Mouse (Mus musculus) embryonic facial prominence, embryonic 10.5 days (tissue): Measurements from ENCODE around the gene Naa80. TPM values are rescaled to one million over a fixed set of nuclear protein-coding genes. Genes with fewer than 3 reads are reported as not detected.
A peak's percentile ranks its signal among the peaks of the same experiment; 100 is the strongest.
"Not testable (repeated sequence)": the region's sequence is repeated elsewhere in the genome, so short reads cannot be mapped to it uniquely, and the experiment has no call there.

Source experiments
- DNase-seq: peaks from one replicate; pipeline ENCODE4 v3.0.0-alpha.2; 2017; ENCODE audit warnings: low spot score
- H3K27ac ChIP-seq: fragments of 300-500 bp; sonication (generic); replicated peaks from 2 replicates; pipeline ENCODE4 v1.5.1; 2016; ENCODE audit warnings: mild to moderate bottlenecking
- H3K27me3 ChIP-seq: fragments of 300-500 bp; sonication (generic); replicated peaks from 2 replicates; pipeline ENCODE4 v1.6.1; 2016; ENCODE audit warnings: low read depth, mild to moderate bottlenecking; ENCODE audit not compliant: poor library complexity, severe bottlenecking
- H3K36me3 ChIP-seq: fragments of 300-500 bp; sonication (generic); replicated peaks from 2 replicates; pipeline ENCODE4 v1.6.1; 2016; ENCODE audit warnings: mild to moderate bottlenecking, moderate library complexity
- H3K4me1 ChIP-seq: fragments of 300-500 bp; sonication (generic); 2 replicates; pipeline ENCODE4 v1.6.1; 2016
- H3K4me3 ChIP-seq: fragments of 300-500 bp; sonication (generic); 2 replicates; pipeline ENCODE4 v1.5.1; 2016; ENCODE audit warnings: mild to moderate bottlenecking, moderate library complexity
- H3K9me3 ChIP-seq: fragments of 300-500 bp; sonication (generic); 2 replicates; pipeline ENCODE4 v1.6.1; 2016; ENCODE audit warnings: mild to moderate bottlenecking
- WGBS: fragments of 180-500 bp; shearing (Covaris S2); methylation state at CpG from one replicate; pipeline ENCODE4 v1.1.7; 2016; 5-methylcytosine and 5-hydroxymethylcytosine counted together
- polyA plus RNA-seq: library from polyadenylated mRNA; unstranded; fragments of >200 nt; fragmentation: Nextera tagmentation; extraction: Ambion mirVana; gene quantifications from 2 replicates; pipeline ENCODE4 v1.2.1, GENCODE M21; 2016

Gene Naa80
- polyA plus RNA-seq, 1 experiment from 2014 or later, result 18.9 TPM

DNA sequence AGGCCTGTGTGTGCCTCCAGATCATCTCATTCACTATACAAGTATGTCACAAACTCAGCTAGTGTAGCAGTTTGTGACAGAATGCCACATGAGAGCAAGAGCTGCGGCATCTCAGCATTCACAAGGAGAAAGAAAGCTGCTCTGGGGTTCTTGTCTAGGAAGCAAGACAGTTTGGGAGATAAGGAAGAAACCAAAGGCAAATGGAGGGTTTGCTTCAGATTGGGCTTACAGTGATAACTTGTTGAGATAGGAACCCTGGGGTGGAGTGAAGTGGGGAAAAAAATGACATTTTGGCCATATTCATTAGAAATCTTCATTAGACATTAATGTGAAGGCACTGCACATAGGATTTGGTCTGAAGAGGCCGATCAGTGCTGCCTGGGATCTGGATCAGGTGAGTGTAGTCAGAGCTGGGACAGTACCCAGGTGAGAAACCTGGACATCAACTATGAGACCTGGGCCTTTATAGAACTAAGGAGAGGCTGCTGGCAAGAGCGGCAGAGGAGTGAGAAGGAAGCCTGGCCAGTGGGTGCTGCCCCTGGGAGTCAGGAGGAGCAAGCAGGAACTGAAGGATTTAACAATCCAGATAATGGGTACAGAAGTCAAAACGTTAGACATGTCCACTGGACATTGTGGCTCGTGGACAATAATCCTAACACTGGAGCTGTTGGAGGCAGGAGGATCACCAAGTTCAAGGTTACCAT is 25.8 kb upstream of the Naa80 start:
- WGBS, result 79% methylated on average over 5 of the region's 5 CpGs
- Histone ChIP-seq H3K27ac (peak overlapping the region; percentile 88; the same call in 1 of the 2 replicates), H3K4me3 (peak overlapping the region; percentile 85), H3K4me1 (peaks cover 65% of the 10 kb centered on the region), H3K27me3 (peaks cover 56% of the 10 kb centered on the region), H3K36me3 (peaks cover 20% of the 10 kb centered on the region), H3K9me3 (no peaks in the 10 kb centered on the region)
- DNase-seq, result no peak

DNA sequence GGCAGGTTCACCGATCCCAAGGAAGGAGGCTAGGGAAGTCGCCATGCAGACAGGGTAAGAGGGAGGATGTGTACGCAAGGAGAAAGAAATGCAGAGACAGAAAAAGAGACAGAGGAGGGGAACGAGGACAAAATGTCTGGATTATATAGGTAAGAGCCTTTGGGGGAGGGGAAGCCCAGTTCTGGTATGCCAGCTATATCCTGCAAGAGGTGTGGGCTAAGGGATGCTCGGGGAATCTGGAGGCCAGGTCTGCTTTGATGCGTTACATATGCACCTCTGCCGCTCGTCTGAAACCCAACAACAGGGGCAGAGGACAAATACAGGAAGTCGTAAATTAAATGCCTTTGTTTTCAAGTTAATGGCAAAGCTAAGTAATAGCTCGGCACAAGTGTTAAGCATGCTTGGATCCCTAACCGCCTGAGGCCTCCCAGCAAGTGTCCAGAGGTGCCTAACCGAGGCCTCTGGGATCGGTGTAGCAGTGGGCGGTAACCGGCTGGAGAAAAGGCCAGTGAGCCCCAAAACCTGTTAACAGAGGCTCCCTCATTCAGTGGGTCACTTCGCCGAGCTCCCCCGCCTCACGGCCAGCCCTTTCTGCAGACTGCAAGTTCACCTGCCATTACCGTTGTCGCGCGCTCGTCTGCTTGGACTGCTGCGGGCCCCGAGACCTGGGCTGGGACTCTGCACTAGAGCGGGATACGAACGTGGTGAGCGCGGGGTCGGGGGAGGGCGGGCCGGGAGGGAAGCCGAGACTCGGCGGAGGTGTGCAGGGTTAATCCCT is 25.0 kb upstream of the Naa80 start:
- peaks cover 47% of the 10 kb centered on the region for H3K27me3 ChIP-seq
- DNase-seq, result no peak
- peak overlapping the region; percentile 85 for H3K4me3 ChIP-seq
- no peaks in the 10 kb centered on the region for H3K9me3 ChIP-seq
- peaks cover 29% of the 10 kb centered on the region for H3K36me3 ChIP-seq
- peaks cover 65% of the 10 kb centered on the region for H3K4me1 ChIP-seq
- H3K27ac ChIP-seq, result peak overlapping the region; percentile 94
- WGBS, result 7% methylated on average over 37 of the region's 37 CpGs

DNA sequence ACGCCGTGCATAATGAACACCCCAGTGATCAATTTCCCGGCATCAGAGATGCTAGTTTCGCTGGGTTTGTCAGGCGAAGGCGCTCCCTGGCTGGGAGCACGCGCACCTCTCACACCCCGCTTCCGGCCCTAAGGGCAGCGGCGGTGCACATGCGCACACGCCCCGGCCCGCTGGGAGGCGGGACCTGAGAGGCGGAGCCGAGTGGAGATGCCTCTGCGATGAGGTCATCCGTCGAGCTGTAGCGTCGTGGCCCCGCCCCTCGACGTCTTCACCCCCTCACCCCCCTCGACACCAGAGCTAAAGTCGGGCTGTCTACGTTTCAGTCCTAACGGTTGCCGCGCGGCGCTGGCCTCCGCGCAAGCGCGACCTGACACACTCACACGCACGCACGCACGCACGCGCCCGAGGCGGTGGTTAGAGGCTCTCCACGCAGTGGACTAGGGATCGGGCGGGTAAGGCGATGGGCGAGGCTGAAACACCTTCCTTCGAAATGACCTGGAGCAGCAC is 24.3 kb upstream of the Naa80 start:
- H3K4me3 ChIP-seq, result peak overlapping the region; percentile 85
- under 1% methylated on average over 53 of the region's 53 CpGs for WGBS
- H3K36me3 ChIP-seq, result peaks cover 36% of the 10 kb centered on the region
- H3K9me3 ChIP-seq, result no peaks in the 10 kb centered on the region
- peak; percentile 99 for DNase-seq
- peaks cover 41% of the 10 kb centered on the region for H3K27me3 ChIP-seq
- H3K4me1 ChIP-seq, result peaks cover 65% of the 10 kb centered on the region
- peak overlapping the region; percentile 94 for H3K27ac ChIP-seq

DNA sequence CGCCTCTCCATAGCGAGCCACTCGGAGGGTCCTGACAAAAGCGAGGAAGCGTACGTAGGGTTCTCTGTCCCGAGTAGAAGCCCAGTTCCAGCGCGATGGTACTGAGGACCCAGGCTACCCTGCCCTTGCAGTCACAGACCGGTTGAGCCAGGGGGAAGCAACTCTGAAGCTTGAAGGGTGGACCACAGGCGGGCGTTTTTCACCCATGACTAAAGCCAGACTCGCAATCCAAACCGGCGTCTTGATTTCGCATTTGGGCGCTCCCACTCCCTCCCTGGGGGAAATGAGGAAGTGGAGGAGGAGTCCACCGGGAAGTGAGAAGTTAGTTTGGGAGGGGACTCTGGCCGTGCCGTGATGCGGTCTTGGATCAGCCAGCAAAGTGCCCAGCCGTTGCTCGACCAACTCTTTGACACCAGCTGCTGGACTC is 23.6 kb upstream of the Naa80 start:
- WGBS, result under 1% methylated on average over 23 of the region's 23 CpGs
- peaks cover 60% of the 10 kb centered on the region for H3K4me1 ChIP-seq
- peak; percentile 63 for DNase-seq
- H3K36me3 ChIP-seq, result peaks cover 42% of the 10 kb centered on the region
- H3K9me3 ChIP-seq, result no peaks in the 10 kb centered on the region
- peak overlapping the region; percentile 94 for H3K27ac ChIP-seq
- H3K4me3 ChIP-seq, result peak overlapping the region; percentile 85
- peaks cover 34% of the 10 kb centered on the region for H3K27me3 ChIP-seq

DNA sequence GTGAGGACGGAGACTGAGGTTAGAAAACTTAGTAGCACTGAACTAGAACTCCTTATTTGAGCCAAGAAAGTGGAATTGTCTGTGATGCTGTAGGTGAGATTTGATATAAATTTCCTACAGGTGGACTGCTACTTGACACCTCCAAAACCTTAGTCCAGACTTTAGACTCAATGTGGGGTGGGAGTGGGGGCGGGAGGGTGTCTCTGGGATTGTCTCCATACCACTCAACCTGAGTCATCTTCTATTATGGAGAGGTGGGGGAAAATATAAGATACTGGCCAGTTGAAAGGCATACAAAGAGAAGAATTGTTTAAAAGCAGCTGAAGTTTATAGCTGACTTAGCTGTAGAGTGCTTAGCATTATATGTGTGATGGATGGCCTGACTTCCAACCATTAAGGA is 23.0 kb upstream of the Naa80 start:
- 49% methylated on average over 2 of the region's 2 CpGs for WGBS
- H3K4me3 ChIP-seq, result peak overlapping the region; percentile 85
- H3K27me3 ChIP-seq, result peaks cover 27% of the 10 kb centered on the region
- peak overlapping the region; percentile 94 for H3K27ac ChIP-seq
- H3K4me1 ChIP-seq, result peaks cover 53% of the 10 kb centered on the region
- peaks cover 49% of the 10 kb centered on the region for H3K36me3 ChIP-seq
- DNase-seq, result no peak
- no peaks in the 10 kb centered on the region for H3K9me3 ChIP-seq

DNA sequence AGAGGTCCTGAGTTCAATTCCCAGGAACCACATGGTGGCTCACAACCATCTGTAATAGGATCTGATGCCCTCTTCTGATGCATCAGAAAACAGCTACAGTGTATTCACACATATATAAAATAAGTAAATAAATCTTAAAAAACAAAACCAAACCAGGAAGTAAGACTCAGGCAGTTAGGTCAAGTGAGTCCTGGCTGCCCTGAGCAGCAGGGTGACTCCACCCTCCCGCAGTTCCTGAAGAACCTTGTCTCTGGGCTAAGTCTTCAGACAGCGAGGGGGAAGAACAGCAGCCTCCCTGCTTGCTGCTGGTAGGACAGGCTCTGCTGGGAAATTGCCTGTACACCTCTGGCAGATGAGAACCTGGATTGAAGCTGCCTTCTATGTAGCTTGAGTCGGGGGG is 22.3 kb upstream of the Naa80 start:
- H3K4me3 ChIP-seq, result peak overlapping the region; percentile 85
- WGBS, result 78% methylated on average over 3 of the region's 3 CpGs
- peaks cover 21% of the 10 kb centered on the region for H3K27me3 ChIP-seq
- no peaks in the 10 kb centered on the region for H3K9me3 ChIP-seq
- no peak overlapping the region for H3K27ac ChIP-seq
- H3K4me1 ChIP-seq, result peaks cover 47% of the 10 kb centered on the region
- DNase-seq, result no peak
- H3K36me3 ChIP-seq, result peaks cover 55% of the 10 kb centered on the region

DNA sequence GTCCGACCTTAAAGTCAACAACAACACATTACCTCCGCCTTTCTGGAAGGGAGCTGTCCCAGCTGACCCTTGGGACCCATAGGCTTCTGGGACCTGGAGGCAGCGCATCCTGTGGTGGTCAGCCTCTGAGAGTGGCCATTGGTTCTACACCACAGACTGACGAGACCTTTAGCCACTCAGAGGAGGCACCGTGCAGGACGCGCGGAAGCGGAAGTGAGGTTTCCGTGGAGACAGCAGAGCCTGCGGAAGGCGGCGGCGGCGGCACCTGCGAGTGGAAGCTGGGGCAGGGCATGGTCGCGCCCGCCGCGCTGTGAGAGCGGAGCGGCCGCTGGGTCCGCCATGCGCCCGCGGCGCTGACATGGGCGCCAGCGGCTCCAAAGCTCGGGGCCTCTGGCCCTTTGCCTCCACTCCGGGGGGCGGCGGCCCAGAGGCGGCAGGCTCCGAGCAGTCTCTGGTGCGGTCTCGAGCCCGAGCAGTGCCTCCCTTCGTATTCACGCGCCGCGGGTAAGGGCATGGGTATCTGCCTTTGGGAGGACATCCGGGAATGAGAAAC is 15.6 kb upstream of the Naa80 start, which contains the start of gene Tusc2:
Gene Tusc2 (plus strand): TSS at position 227 of the 553 bp plus-strand sequence.
- Histone ChIP-seq H3K36me3 (peaks cover 65% of the 10 kb centered on the region), H3K27me3 (no peaks in the 10 kb centered on the region), H3K27ac (peak within 1 kb of the TSS; percentile 82), H3K4me3 (peak within 1 kb of the TSS; percentile 95), H3K4me1 (peaks cover 60% of the 10 kb centered on the region), H3K9me3 (no peaks in the 10 kb centered on the region)
- WGBS, result under 1% methylated on average over 46 of the region's 46 CpGs
- peak; percentile 95 for DNase-seq

DNA sequence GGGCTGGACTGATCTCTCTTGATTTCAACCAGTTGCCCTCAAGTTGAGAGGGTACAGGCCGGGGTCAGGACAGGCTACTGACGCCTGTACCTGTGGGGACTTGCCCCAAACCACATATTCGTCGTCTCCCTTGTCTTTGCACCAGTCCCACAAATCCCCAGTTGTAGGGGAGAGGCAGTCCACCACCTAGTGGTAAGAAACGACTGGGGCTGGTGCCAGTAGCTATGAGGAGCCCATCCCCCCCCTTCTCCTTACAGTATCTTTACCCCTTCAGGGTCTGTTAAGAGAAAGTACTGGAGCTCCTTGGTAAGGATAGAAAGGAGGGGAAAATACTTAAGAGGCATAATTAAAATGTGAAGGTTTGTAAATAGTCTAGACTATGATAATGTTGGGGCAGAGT is 13.1 kb upstream of the Naa80 start:
- not testable (repeated sequence) for H3K9me3 ChIP-seq, H3K27ac ChIP-seq, DNase-seq, H3K27me3 ChIP-seq
- 46% methylated on average over 5 of the region's 5 CpGs for WGBS
- Histone ChIP-seq H3K36me3 (peaks cover 47% of the 10 kb centered on the region), H3K4me3 (peak overlapping the region; percentile 95), H3K4me1 (peaks cover 72% of the 10 kb centered on the region)

DNA sequence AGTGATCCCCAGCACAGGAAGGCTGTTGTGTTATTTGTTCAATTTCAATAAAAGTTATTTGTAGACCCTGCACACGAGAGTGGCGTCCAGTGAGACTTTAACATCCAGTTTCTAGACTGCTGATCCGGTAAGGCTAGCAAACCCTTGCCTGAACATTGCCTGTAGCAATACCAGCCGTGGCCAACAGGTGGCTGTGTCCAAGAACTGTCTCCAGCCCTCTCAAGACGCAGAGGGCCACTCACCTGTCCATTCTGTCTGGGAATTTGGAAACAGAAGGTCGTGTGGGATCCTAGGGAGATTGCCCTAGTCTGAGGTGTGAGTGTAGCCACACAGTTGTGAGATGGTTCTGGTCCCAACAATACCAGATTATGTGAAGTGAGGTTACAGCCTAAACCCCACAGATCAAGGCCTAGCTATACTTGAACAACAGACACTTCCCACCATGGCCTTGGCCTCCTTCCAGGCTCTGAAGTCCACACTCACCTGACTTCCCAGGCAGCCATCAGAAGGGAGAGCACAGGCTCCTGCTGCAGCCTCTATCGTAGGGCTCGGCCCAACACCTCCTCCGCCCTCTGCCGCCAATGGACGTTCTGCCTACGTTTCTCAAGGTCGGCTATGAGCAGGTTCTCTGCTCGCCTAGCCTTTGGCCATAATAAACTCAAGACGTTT is 12.5 kb upstream of the Naa80 start:
- peaks cover 47% of the 10 kb centered on the region for H3K36me3 ChIP-seq
- H3K9me3 ChIP-seq, result no peaks in the 10 kb centered on the region
- H3K27me3 ChIP-seq, result no peaks in the 10 kb centered on the region
- H3K4me1 ChIP-seq, result peaks cover 78% of the 10 kb centered on the region
- DNase-seq, result peak; percentile 84
- peak overlapping the region; percentile 95 for H3K27ac ChIP-seq
- WGBS, result 63% methylated on average over 15 of the region's 15 CpGs
- peak overlapping the region; percentile 95; the same call in 1 of the 2 replicates for H3K4me3 ChIP-seq

DNA sequence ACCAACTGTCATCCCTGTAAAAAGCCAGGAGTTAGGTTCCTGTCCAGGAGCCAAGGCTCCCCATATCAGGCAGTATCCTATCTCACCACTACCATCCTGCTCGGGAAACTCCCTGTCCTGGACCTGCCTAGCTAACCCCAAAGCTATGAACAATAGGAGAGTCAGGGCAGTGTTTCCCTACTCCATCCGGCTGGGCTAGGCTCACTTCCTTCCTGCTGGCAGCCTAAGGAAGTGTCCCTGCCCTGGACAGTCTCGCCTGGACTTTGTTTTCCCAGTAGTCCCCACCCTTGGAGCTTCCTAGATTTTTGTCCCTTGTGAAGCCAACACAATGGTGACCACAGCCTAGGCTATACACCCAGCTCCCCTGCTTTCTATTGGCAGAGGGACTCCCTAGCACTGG is 11.8 kb upstream of the Naa80 start:
- H3K9me3 ChIP-seq, result no peaks in the 10 kb centered on the region
- H3K27me3 ChIP-seq, result no peaks in the 10 kb centered on the region
- no peak for DNase-seq
- H3K27ac ChIP-seq, result peak overlapping the region; percentile 95
- peak overlapping the region; percentile 95 for H3K4me3 ChIP-seq
- peaks cover 84% of the 10 kb centered on the region for H3K4me1 ChIP-seq
- 51% methylated on average over 3 of the region's 3 CpGs for WGBS
- peaks cover 47% of the 10 kb centered on the region for H3K36me3 ChIP-seq

DNA sequence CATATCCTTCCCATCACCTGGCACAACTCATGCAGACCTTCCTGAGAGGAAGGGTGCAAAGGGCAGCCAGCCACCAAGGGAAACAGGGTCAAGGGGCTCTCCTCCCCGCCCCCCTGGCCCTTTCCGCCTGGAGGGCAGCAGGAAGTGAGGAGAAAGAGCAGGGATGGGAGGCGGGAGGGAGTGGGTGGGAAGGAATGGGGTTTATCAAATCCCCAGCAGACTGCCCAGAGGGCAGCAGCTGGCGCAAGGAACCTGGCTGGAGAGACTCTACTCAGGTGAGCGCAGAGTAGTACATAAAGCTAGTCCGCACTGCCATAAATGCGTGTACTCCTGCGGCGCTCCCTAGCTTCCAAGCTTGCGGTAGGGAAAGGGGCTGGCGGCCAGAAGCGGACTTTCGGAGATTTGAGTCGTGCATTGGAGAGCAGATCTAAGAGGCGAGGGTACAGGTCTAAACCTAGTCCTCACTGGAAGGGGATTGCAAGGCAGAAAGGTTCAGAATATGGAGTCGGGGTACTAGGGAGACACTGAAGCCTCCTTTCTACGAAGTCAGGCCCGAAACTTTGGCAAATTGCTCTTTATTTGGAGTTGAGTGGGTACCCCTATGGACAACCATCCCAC is 10.9 kb upstream of the Naa80 start, which contains the start of gene Hyal2:
Gene Hyal2 (plus strand): TSS at position 244 of the 618 bp plus-strand sequence.
- H3K27ac ChIP-seq, result peak within 1 kb of the TSS; percentile 95
- peaks cover 51% of the 10 kb centered on the region for H3K36me3 ChIP-seq
- no peaks in the 10 kb centered on the region for H3K9me3 ChIP-seq
- H3K27me3 ChIP-seq, result no peaks in the 10 kb centered on the region
- H3K4me3 ChIP-seq, result peak within 1 kb of the TSS; percentile 95
- peak; percentile 50 for DNase-seq
- WGBS, result 6% methylated on average over 18 of the region's 18 CpGs
- H3K4me1 ChIP-seq, result peaks cover 81% of the 10 kb centered on the region
